Mouse (Mus musculus) ovary, adult 18-20 months (tissue): Measurements from ENCODE around the gene Idh3g.

Experiments
- DNase-seq: peaks from one replicate; pipeline ENCODE4 v3.0.0; 2022; ENCODE audit warnings: low spot score, mixed read lengths

Idh3g gene

GRCm38 (mm10) chrX:73786364-73787224, at the start of gene Idh3g, which contains the start of gene Ssr4:
TSS of gene Idh3g (minus strand) at chrX:73786897.
TSS of gene Ssr4 (plus strand) at chrX:73787028.
- DNase-seq = peak; percentile 91

GRCm38 (mm10) chrX:73835731-73836130, 49.0 kb upstream of the Idh3g start:
- no peak for DNase-seq

GRCm38 (mm10) chrX:73824185-73825151, 37.8 kb upstream of the Idh3g start, which contains the start of gene Pdzd4:
TSS of gene Pdzd4 (minus strand) at chrX:73824969.
- DNase-seq = peak; percentile 8

GRCm38 (mm10) chrX:73823747-73824146, 37.0 kb upstream of the Idh3g start:
- DNase-seq = no peak

- DNase-seq = no peak
Measured at GRCm38 (mm10) chrX:73816596-73817314, 30.1 kb upstream of the Idh3g start.

- no peak for DNase-seq
Measured at GRCm38 (mm10) chrX:73815072-73815471, 28.4 kb upstream of the Idh3g start.

- no peak for DNase-seq
Measured at GRCm38 (mm10) chrX:73805814-73806213, 19.1 kb upstream of the Idh3g start.

GRCm38 (mm10) chrX:73798502-73798901, 11.8 kb upstream of the Idh3g start:
- DNase-seq = peak; percentile 32

- no peak for DNase-seq
Measured at GRCm38 (mm10) chrX:73797511-73797910, 10.8 kb upstream of the Idh3g start.

GRCm38 (mm10) chrX:73793505-73793904, 6.8 kb upstream of the Idh3g start:
- no peak for DNase-seq

GRCm38 (mm10) chrX:73793039-73793438, 6.3 kb upstream of the Idh3g start:
- DNase-seq = no peak

GRCm38 (mm10) chrX:73788501-73788900, 1.8 kb upstream of the Idh3g start:
- DNase-seq = no peak

- no peak for DNase-seq
Measured at GRCm38 (mm10) chrX:73787225-73787558, 495 bp upstream of the Idh3g start.

GRCm38 (mm10) chrX:73785666-73786065, 1.0 kb downstream of the Idh3g start:
- DNase-seq = no peak

- DNase-seq = no peak
Measured at GRCm38 (mm10) chrX:73782227-73782626, 4.5 kb downstream of the Idh3g start.

- no peak for DNase-seq
Measured at GRCm38 (mm10) chrX:73774802-73775483, 11.8 kb downstream of the Idh3g start.

GRCm38 (mm10) chrX:73774168-73774760, 12.4 kb downstream of the Idh3g start, which contains the start of gene Srpk3:
TSS of gene Srpk3 (plus strand) at chrX:73774405.
- no peak for DNase-seq

- no peak for DNase-seq
Measured at GRCm38 (mm10) chrX:73767267-73767666, 19.4 kb downstream of the Idh3g start.

- DNase-seq = no peak
Measured at GRCm38 (mm10) chrX:73765311-73765710, 21.4 kb downstream of the Idh3g start.

- DNase-seq = no peak
Measured at GRCm38 (mm10) chrX:73758611-73759290, 27.9 kb downstream of the Idh3g start.
